Mouse (Mus musculus): ENCODE measurements at regions not wholly inside any gene's neighbourhood (a gene's known extent, or its start where the extent isn't known, plus 50 kb on each side); places are given as distances from the start of the nearest gene placed in this dataset.

GRCm38 (mm10) chr16:25042669-25043440 lies 243.8 kb upstream of the Tprg start:
- ATAC-seq (ENCODE audit: borderline replicate concordance, extremely low read depth, low FRiP score, low TSS enrichment) = no peak
- Histone ChIP-seq H3K36me3 (no peaks in the 10 kb centered on the region), H3K27ac (no peak overlapping the region; the same call in 1 of the 2 replicates), H3K4me3 (no peak overlapping the region), H3K9me3 (no peaks in the 10 kb centered on the region), H3K27me3 (no peaks in the 10 kb centered on the region), H3K4me1 (peaks cover 22% of the 10 kb centered on the region), H3K9ac (no peak overlapping the region), H3K4me2 (no peak overlapping the region)
- 50% methylated on average over 8 of the region's 8 CpGs for WGBS

GRCm38 (mm10) chr16:25044637-25045036 lies 242.0 kb upstream of the Tprg start:
- H3K36me3 ChIP-seq = no peaks in the 10 kb centered on the region
- H3K9me3 ChIP-seq = no peaks in the 10 kb centered on the region
- H3K27me3 ChIP-seq = no peaks in the 10 kb centered on the region
- H3K4me3 ChIP-seq = no peak overlapping the region
- H3K9ac ChIP-seq = no peak overlapping the region
- ATAC-seq (ENCODE audit: borderline replicate concordance, extremely low read depth, low FRiP score, low TSS enrichment) = no peak
- no peak overlapping the region for H3K27ac ChIP-seq
- H3K4me2 ChIP-seq = no peak overlapping the region
- peaks cover 22% of the 10 kb centered on the region for H3K4me1 ChIP-seq
- WGBS = 71% methylated on average over 3 of the region's 3 CpGs

- WGBS = 81% methylated on average over 2 of the region's 2 CpGs
- no peak for ATAC-seq (ENCODE audit: borderline replicate concordance, extremely low read depth, low FRiP score, low TSS enrichment)
These were observed 238.9 kb upstream of the Tprg start for GRCm38 (mm10) chr16:25047726-25048125.

GRCm38 (mm10) chr16:25049928-25050510 lies 236.6 kb upstream of the Tprg start:
- Histone ChIP-seq H3K9ac (no peak overlapping the region), H3K36me3 (no peaks in the 10 kb centered on the region), H3K9me3 (no peaks in the 10 kb centered on the region), H3K27me3 (no peaks in the 10 kb centered on the region), H3K4me3 (no peak overlapping the region), H3K4me2 (no peak overlapping the region), H3K4me1 (peaks cover 20% of the 10 kb centered on the region), H3K27ac (no peak overlapping the region)
- ATAC-seq (ENCODE audit: borderline replicate concordance, extremely low read depth, low FRiP score, low TSS enrichment) = no peak
- WGBS = 41% methylated on average over 7 of the region's 7 CpGs

More at GRCm38 (mm10) chr16:25047726-25048125, 238.9 kb upstream of the Tprg start:
- Histone ChIP-seq H3K36me3 (no peaks in the 10 kb centered on the region), H3K4me1 (peaks cover 20% of the 10 kb centered on the region), H3K27ac (no peak overlapping the region), H3K4me3 (no peak overlapping the region), H3K9ac (no peak overlapping the region), H3K9me3 (no peaks in the 10 kb centered on the region), H3K4me2 (no peak overlapping the region), H3K27me3 (no peaks in the 10 kb centered on the region)

- whole genome bisulfite sequencing = 74% methylated on average over 5 of the region's 5 CpGs
These were observed 235.6 kb upstream of the Tprg start for GRCm38 (mm10) chr16:25051044-25051443.

GRCm38 (mm10) chr16:25052428-25052827 lies 234.2 kb upstream of the Tprg start:
- 63% methylated on average over 5 of the region's 5 CpGs for WGBS
- peaks cover 20% of the 10 kb centered on the region for H3K4me1 ChIP-seq
- no peaks in the 10 kb centered on the region for H3K36me3 ChIP-seq
- H3K4me3 ChIP-seq = no peak overlapping the region
- no peaks in the 10 kb centered on the region for H3K27me3 ChIP-seq
- H3K4me2 ChIP-seq = no peak overlapping the region
- peak; percentile 27; the same call in 1 of the 2 replicates for ATAC-seq (ENCODE audit: borderline replicate concordance, extremely low read depth, low FRiP score, low TSS enrichment)
- H3K27ac ChIP-seq = no peak overlapping the region
- H3K9ac ChIP-seq = no peak overlapping the region
- H3K9me3 ChIP-seq = no peaks in the 10 kb centered on the region

More at GRCm38 (mm10) chr16:25051044-25051443, 235.6 kb upstream of the Tprg start:
- Histone ChIP-seq H3K4me1 (peaks cover 20% of the 10 kb centered on the region), H3K9ac (no peak overlapping the region), H3K27me3 (no peaks in the 10 kb centered on the region), H3K4me2 (no peak overlapping the region), H3K9me3 (no peaks in the 10 kb centered on the region), H3K4me3 (no peak overlapping the region), H3K27ac (no peak overlapping the region), H3K36me3 (no peaks in the 10 kb centered on the region)
- no peak for ATAC-seq (ENCODE audit: borderline replicate concordance, extremely low read depth, low FRiP score, low TSS enrichment)

- no peaks in the 10 kb centered on the region for H3K9me3 ChIP-seq
- no peak for ATAC-seq (ENCODE audit: borderline replicate concordance, extremely low read depth, low FRiP score, low TSS enrichment)
- no peak overlapping the region for H3K9ac ChIP-seq
- no peaks in the 10 kb centered on the region for H3K27me3 ChIP-seq
- H3K4me1 ChIP-seq = peaks cover 25% of the 10 kb centered on the region
- WGBS = 46% methylated on average over 5 of the region's 5 CpGs
- H3K4me3 ChIP-seq = no peak overlapping the region
- H3K27ac ChIP-seq = no peak overlapping the region
- no peak overlapping the region for H3K4me2 ChIP-seq
- no peaks in the 10 kb centered on the region for H3K36me3 ChIP-seq
These were observed 233.7 kb upstream of the Tprg start for GRCm38 (mm10) chr16:25052917-25053343.

- H3K36me3 ChIP-seq = no peaks in the 10 kb centered on the region
- no peak for ATAC-seq (ENCODE audit: borderline replicate concordance, extremely low read depth, low FRiP score, low TSS enrichment)
- no peak overlapping the region for H3K27ac ChIP-seq
- H3K4me2 ChIP-seq = no peak overlapping the region
- WGBS = 91% methylated on average over 2 of the region's 2 CpGs
- H3K9ac ChIP-seq = no peak overlapping the region
- no peaks in the 10 kb centered on the region for H3K9me3 ChIP-seq
- no peaks in the 10 kb centered on the region for H3K27me3 ChIP-seq
- peaks cover 33% of the 10 kb centered on the region for H3K4me1 ChIP-seq
- no peak overlapping the region for H3K4me3 ChIP-seq
These were observed 232.3 kb upstream of the Tprg start for GRCm38 (mm10) chr16:25054304-25054703.

- no peak overlapping the region for H3K27ac ChIP-seq
- H3K4me1 ChIP-seq = peaks cover 37% of the 10 kb centered on the region
- WGBS = 76% methylated on average over 9 of the region's 9 CpGs
- H3K9ac ChIP-seq = no peak overlapping the region
- no peaks in the 10 kb centered on the region for H3K27me3 ChIP-seq
- ATAC-seq (ENCODE audit: borderline replicate concordance, extremely low read depth, low FRiP score, low TSS enrichment) = no peak
- H3K4me3 ChIP-seq = no peak overlapping the region
- no peaks in the 10 kb centered on the region for H3K9me3 ChIP-seq
- no peaks in the 10 kb centered on the region for H3K36me3 ChIP-seq
- no peak overlapping the region for H3K4me2 ChIP-seq
These were observed 231.2 kb upstream of the Tprg start for GRCm38 (mm10) chr16:25055376-25055775.

- Histone ChIP-seq H3K9ac (peak overlapping the region; percentile 64; the same call in 1 of the 2 replicates), H3K4me3 (peak overlapping the region; percentile 58), H3K36me3 (no peaks in the 10 kb centered on the region), H3K9me3 (no peaks in the 10 kb centered on the region), H3K4me1 (peaks cover 27% of the 10 kb centered on the region), H3K27ac (peak overlapping the region; percentile 99), H3K27me3 (no peaks in the 10 kb centered on the region), H3K4me2 (peak overlapping the region; percentile 68)
- ATAC-seq (ENCODE audit: borderline replicate concordance, extremely low read depth, low FRiP score, low TSS enrichment) = no peak
- WGBS = 40% methylated on average over 11 of the region's 11 CpGs
These were observed 228.4 kb upstream of the Tprg start for GRCm38 (mm10) chr16:25058051-25058747.

- H3K36me3 ChIP-seq = no peaks in the 10 kb centered on the region
- peaks cover 24% of the 10 kb centered on the region for H3K4me1 ChIP-seq
- no peaks in the 10 kb centered on the region for H3K27me3 ChIP-seq
- no peaks in the 10 kb centered on the region for H3K9me3 ChIP-seq
- H3K27ac ChIP-seq = peak overlapping the region; percentile 99
- ATAC-seq (ENCODE audit: borderline replicate concordance, extremely low read depth, low FRiP score, low TSS enrichment) = peak; percentile 96
- under 1% methylated on average over 36 of the region's 36 CpGs for WGBS
- H3K9ac ChIP-seq = peak overlapping the region; percentile 64
- peak overlapping the region; percentile 58 for H3K4me3 ChIP-seq
- H3K4me2 ChIP-seq = peak overlapping the region; percentile 68
These were observed 227.7 kb upstream of the Tprg start for GRCm38 (mm10) chr16:25058812-25059501.
